Mouse (Mus musculus) left cerebral cortex, adult 11 months (tissue): Measurements from ENCODE around the gene Akr1cl.
A peak's percentile ranks its signal among the peaks of the same experiment; 100 is the strongest.

Experiments used
- DNase-seq: peaks from one replicate; pipeline ENCODE4 v3.0.0; 2022; ENCODE audit warnings: low spot score

Akr1cl gene

GRCm38 (mm10) chr1:64988176-64988575 is 44.4 kb downstream of the Akr1cl start:
- no peak for DNase-seq

GRCm38 (mm10) chr1:64986120-64986519 is 46.4 kb downstream of the Akr1cl start:
- DNase-seq = peak; percentile 58

GRCm38 (mm10) chr1:64983247-64983646 is 49.3 kb downstream of the Akr1cl start:
- DNase-seq = no peak

GRCm38 (mm10) chr1:64978321-64978799 is 54.2 kb downstream of the Akr1cl start:
- DNase-seq = no peak

GRCm38 (mm10) chr1:64975346-64975745 is 57.2 kb downstream of the Akr1cl start:
- DNase-seq = no peak

- no peak for DNase-seq
Measured at GRCm38 (mm10) chr1:64970685-64971084, 61.9 kb downstream of the Akr1cl start.
